Mouse (Mus musculus) spleen, adult 2 months (tissue): ENCODE measurements at regions not wholly inside any gene's neighbourhood (a gene's known extent, or its start where the extent isn't known, plus 50 kb on each side); places are given as distances from the start of the nearest gene placed in this dataset.
A peak's percentile ranks its signal among the peaks of the same experiment; 100 is the strongest.

Experiments
- DNase-seq, 2 experiments: peaks; one replicate each; pipeline versions ENCODE4 v3.0.0 to v3.0.0-alpha.2; 2012 to 2021; ENCODE audit warnings: low spot score in 2 of 2, low read depth in 1 of 2
- H3K27ac ChIP-seq: fragments of 200-500 bp; 2 replicates; pipeline ENCODE4 v1.5.1; 2012; ENCODE audit warnings: low read length, inconsistent platforms; ENCODE audit not compliant: insufficient read depth
- H3K27me3 ChIP-seq: fragments of 200-500 bp; 2 replicates; pipeline ENCODE4 v1.6.1; 2012; ENCODE audit warnings: mild to moderate bottlenecking, moderate library complexity, low read length, inconsistent platforms; ENCODE audit not compliant: control insufficient read depth, insufficient read depth
- H3K36me3 ChIP-seq: fragments of 200-500 bp; 2 replicates; pipeline ENCODE4 v1.6.1; 2012; ENCODE audit warnings: mild to moderate bottlenecking, low read length, inconsistent platforms; ENCODE audit not compliant: control insufficient read depth, insufficient read depth
- H3K4me1 ChIP-seq: fragments of 200-500 bp; 2 replicates; pipeline ENCODE4 v1.6.1; 2011; ENCODE audit warnings: inconsistent platforms; ENCODE audit not compliant: control insufficient read depth, insufficient read depth, insufficient read length
- H3K4me3 ChIP-seq: fragments of 200-500 bp; 2 replicates; pipeline ENCODE4 v1.5.1; 2011; ENCODE audit warnings: mild to moderate bottlenecking, inconsistent platforms; ENCODE audit not compliant: insufficient read depth, insufficient read length; ENCODE audit errors: extremely low read depth
- CTCF ChIP-seq: fragments of 200-500 bp; IDR thresholded peaks from 2 replicates; pipeline ENCODE4 v1.5.1; 2011; ENCODE audit warnings: mild to moderate bottlenecking, inconsistent platforms; ENCODE audit not compliant: insufficient read depth, insufficient read length, insufficient replicate concordance; ENCODE audit errors: extremely low read depth
- POLR2A ChIP-seq: fragments of 200-500 bp; IDR thresholded peaks from 2 replicates; pipeline ENCODE4 v1.6.1; 2011; ENCODE audit warnings: low read depth, low read length, inconsistent platforms
- WGBS: fragments of 180-500 bp; shearing (Covaris S2); methylation state at CpG from one replicate; pipeline ENCODE4 v1.1.7; 2018; 5-methylcytosine and 5-hydroxymethylcytosine counted together

DNA sequence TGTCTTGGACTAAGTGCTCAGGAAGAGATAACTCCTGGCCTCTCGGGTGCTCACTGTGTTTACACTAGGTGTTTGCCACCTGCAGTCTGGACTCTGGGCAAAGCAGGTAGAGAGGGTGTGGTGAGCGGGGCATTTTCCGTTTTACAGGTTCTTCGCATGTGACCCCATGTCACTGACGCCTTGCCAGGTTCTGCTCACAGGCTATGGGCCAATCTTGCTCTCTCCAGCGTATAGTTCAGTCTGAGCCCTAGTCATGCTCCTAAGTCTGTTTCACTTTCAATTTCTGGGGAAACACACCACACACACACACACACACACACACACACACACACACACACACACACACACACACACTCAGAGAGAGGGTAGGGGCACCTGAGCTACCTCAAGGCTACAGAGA is 112.4 kb upstream of the Parp11 start:
- peaks cover 14% of the 10 kb centered on the region; the same call in 1 of the 2 replicates for H3K4me1 ChIP-seq
- TF ChIP-seq CTCF, result no peak
- no peak for TF ChIP-seq POLR2A
- no peaks in the 10 kb centered on the region for H3K36me3 ChIP-seq
- H3K4me3 ChIP-seq, result no peak overlapping the region
- peak overlapping the region; percentile 53; the same call in 1 of the 2 replicates for H3K27ac ChIP-seq
- peak in 1 of 2 experiments; percentile 11 for DNase-seq
- WGBS, result 40% methylated on average over 6 of the region's 6 CpGs
- H3K27me3 ChIP-seq, result no peaks in the 10 kb centered on the region

DNA sequence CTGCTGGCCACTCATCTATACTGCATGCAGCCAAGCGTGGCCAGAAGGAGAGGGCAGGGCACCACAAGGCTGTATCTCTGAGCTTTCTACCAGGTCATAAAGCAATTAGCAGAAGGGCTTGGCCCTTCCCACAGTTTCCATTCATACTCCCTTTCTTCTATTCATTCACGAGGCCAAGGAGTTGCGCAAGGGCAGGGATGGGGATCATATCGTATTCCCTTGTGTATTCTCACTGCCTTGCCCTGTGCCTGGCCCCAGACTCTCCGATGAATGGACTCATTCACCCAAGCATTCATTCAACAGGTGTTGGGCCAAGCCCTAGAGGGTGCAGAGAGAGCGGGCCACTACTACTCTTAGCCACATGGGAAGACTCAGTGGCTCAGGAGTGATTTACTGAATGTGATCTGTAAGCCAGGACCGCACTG is 111.2 kb upstream of the Parp11 start:
- Histone ChIP-seq H3K36me3 (no peaks in the 10 kb centered on the region), H3K27me3 (no peaks in the 10 kb centered on the region), H3K27ac (no peak overlapping the region), H3K4me3 (no peak overlapping the region), H3K4me1 (peaks cover 10% of the 10 kb centered on the region; the same call in 1 of the 2 replicates)
- no peak for TF ChIP-seq CTCF
- WGBS, result 76% methylated on average over 7 of the region's 7 CpGs
- no peak for DNase-seq

DNA sequence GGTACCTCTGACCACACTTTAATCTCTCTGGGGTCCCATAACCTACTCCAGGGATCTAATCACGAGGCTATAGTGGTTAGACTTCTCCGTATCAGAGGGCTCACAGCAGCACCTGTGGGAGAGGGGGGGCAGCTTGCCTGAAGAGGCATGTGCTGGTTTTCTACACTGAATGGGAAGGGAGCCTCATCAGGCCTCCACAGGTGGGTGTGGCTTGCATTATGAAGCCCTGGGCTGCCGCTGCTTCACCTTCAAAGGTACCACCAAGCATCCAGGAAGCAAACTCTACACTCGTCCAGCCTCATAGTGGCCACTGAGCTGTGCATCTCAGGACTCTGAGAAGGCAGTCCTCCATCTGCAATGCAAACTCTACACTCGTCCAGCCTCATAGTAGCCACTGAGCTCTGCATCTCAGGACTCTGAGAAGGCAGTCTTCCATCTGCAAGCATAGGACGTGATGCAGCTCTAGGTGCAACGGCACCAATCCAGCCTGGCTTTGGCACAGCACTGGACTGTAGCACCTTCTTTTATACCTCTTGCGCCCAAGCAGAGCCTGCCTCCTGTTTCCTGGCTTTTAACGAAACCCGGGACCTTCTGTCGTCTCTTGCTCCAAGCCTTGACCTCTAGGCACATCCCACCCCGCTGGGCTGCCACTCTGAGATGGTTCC is 110.5 kb upstream of the Parp11 start:
- DNase-seq, result no peak
- 33% methylated on average over 12 of the region's 12 CpGs for WGBS
- Histone ChIP-seq H3K27me3 (no peaks in the 10 kb centered on the region), H3K4me3 (no peak overlapping the region), H3K27ac (no peak overlapping the region), H3K4me1 (peaks cover 6% of the 10 kb centered on the region; the same call in 1 of the 2 replicates), H3K36me3 (no peaks in the 10 kb centered on the region)
- TF ChIP-seq CTCF (no peak), POLR2A (no peak)

DNA sequence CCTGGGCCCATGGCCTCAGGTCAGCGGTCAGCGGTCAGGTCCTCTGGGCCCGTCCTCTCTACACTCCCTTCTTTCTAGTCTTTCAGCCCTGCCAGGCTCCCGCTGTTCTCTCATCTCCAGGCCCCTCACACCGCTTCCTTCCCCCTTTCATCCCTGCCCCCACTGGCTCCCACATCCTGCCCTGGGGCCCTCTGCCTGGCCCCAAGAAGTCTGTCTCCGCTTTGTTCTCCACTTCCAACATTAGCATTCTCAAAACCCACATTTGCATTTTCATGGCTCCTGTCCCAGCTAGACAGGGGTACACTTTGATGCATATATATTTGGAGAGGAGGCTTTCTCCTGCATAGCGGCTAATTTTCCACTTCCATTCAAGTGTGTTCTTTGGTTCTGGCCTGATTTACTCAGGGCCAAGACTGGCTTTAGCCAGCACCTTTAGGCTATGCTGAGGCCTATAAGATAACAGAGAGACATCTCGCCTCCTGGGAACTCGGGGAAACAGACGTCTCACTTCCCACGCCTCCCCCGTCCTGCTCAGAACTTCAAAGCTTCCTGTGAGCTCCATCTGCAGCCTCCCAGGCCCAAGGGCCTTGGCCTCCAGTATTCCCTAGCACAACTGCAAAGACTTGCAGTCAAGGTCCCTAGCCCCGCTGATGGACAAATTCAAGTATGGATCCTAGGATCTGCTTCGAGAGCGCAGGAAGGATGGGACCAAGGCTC is 109.8 kb upstream of the Parp11 start:
- WGBS, result 36% methylated on average over 15 of the region's 15 CpGs
- Histone ChIP-seq H3K4me1 (peaks cover 4% of the 10 kb centered on the region; the same call in 1 of the 2 replicates), H3K27me3 (no peaks in the 10 kb centered on the region), H3K27ac (no peak overlapping the region), H3K4me3 (no peak overlapping the region), H3K36me3 (no peaks in the 10 kb centered on the region)
- DNase-seq, result no peak
- TF ChIP-seq CTCF (no peak), POLR2A (no peak)

DNA sequence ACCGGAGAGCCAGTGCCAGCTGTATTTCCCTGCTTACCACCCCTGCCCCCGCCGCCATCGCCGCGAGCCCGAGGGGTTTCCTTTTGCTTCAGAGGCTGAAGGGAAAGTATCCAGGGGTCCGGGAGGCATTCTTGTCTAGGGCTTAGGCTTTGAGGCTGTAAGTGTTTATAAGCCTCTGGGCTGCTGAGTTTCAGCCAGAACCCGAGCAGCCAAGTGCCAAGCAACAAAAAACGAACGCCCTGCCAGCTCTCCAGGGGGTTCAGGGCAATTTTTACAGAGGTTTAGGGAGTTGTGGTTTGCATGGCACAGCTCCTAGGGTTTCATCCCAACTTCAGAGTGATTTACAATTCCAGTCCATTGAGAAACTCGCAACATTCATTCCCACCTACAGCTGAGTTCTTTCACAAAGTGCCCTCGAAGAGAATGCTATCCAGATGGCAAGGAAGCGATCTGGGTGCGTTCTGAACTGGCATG is 109.2 kb upstream of the Parp11 start:
- WGBS, result 78% methylated on average over 15 of the region's 15 CpGs
- DNase-seq, result no peak

DNA sequence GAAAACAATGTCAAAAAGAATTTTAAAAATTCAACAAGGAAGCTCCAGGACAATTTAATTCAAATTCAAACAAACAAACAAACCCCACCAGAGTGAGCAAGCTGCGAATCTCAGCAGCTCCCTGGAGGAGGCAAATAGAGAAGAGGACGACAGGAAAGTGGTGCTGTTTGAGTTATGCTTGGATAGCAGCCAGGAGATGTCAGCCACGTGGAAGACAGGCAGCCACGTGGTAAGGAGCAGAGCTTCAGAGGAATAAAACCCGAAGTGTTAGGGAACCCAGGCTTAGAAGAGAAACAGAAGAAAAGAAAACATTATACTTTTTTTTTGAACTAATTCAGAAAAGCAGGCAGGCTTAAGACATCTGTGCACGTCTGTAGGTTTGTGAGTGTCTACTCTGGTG is 108.2 kb upstream of the Parp11 start:
- Histone ChIP-seq H3K36me3 (no peaks in the 10 kb centered on the region), H3K27me3 (no peaks in the 10 kb centered on the region), H3K4me3 (no peak overlapping the region), H3K27ac (no peak overlapping the region), H3K4me1 (peaks cover 4% of the 10 kb centered on the region; the same call in 1 of the 2 replicates)
- TF ChIP-seq CTCF (no peak), POLR2A (no peak)
- 15% methylated on average over 6 of the region's 6 CpGs for WGBS
- no peak for DNase-seq

More for the DNA sequence above, 109.2 kb upstream of the Parp11 start:
- no peak overlapping the region for H3K4me3 ChIP-seq
- TF ChIP-seq POLR2A (no peak), CTCF (no peak)
- no peaks in the 10 kb centered on the region for H3K36me3 ChIP-seq
- no peak overlapping the region for H3K27ac ChIP-seq
- H3K4me1 ChIP-seq, result peaks cover 4% of the 10 kb centered on the region; the same call in 1 of the 2 replicates
- no peaks in the 10 kb centered on the region for H3K27me3 ChIP-seq

DNA sequence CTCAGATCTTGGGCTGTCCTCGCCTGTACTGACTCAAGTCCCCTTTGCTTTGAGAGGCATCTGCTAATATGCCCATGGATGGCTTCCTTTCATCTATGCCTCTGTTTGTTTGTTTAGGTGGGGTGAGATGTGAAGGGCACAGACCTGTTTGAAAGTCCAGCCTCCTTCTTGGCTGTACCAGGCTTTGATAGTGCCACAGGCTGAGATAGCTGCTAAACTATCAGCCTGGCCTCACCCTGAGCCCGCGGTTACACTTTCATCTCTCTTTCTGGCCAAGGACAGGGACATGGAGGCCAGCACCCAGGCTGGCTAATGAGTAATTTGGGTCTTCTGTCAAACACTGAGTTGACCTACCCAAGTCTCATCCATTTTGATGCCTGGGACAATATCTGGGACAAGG is 105.0 kb upstream of the Parp11 start:
- 93% methylated on average over 3 of the region's 3 CpGs for WGBS
- no peaks in the 10 kb centered on the region for H3K27me3 ChIP-seq
- no peak overlapping the region for H3K27ac ChIP-seq
- TF ChIP-seq POLR2A, result no peak
- TF ChIP-seq CTCF, result no peak
- no peaks in the 10 kb centered on the region for H3K4me1 ChIP-seq
- H3K4me3 ChIP-seq, result no peak overlapping the region
- H3K36me3 ChIP-seq, result no peaks in the 10 kb centered on the region
- DNase-seq, result no peak
